Mouse (Mus musculus): Measurements from ENCODE around the gene Camk2n2. TPM values are rescaled to one million over a fixed set of nuclear protein-coding genes. Genes with fewer than 3 reads are reported as not detected.
A peak's percentile ranks its signal among the peaks of the same experiment; 100 is the strongest.

Camk2n2 gene
- polyA plus RNA-seq, 1 experiment from 2014 or later, result 35.8 TPM

GRCm38 (mm10) chr16:20629731-20630634 is 8.9 kb upstream of the Camk2n2 start, which contains the start of gene Ece2:
Gene Ece2 (plus strand): TSS chr16:20629828.
- H3K9me3 ChIP-seq, result no peaks in the 10 kb centered on the region

GRCm38 (mm10) chr16:20628871-20629391 is 7.8 kb upstream of the Camk2n2 start:
- WGBS, result 56% methylated on average over 11 of the region's 11 CpGs
- H3K27me3 ChIP-seq (replicated peaks), result peaks cover 6% of the 10 kb centered on the region; the same call in 1 of the 2 replicates
- H3K9me3 ChIP-seq, result no peaks in the 10 kb centered on the region
- H3K27ac ChIP-seq, result no peak overlapping the region
- H3K9ac ChIP-seq, result no peak overlapping the region
- no peak for ATAC-seq (replicated peaks)
- H3K4me3 ChIP-seq, result no peak overlapping the region
- 0 out of 2 replicates have a peak, but pooled peaks cover 8% of the 10 kb centered on the region for H3K36me3 ChIP-seq (replicated peaks)
- peaks cover 17% of the 10 kb centered on the region for H3K4me1 ChIP-seq
- H3K4me2 ChIP-seq, result peak overlapping the region; percentile 86; the same call in 1 of the 2 replicates

More at GRCm38 (mm10) chr16:20629731-20630634, 8.9 kb upstream of the Camk2n2 start, which contains the start of gene Ece2:
- ATAC-seq (replicated peaks), result peak; percentile 78
- Histone ChIP-seq H3K4me2 (peak within 1 kb of the TSS; percentile 86), H3K4me3 (peak within 1 kb of the TSS; percentile 80), H3K27ac (peak within 1 kb of the TSS; percentile 69), H3K4me1 (peaks cover 17% of the 10 kb centered on the region), H3K36me3 (replicated peaks) (0 out of 2 replicates have a peak, but pooled peaks cover 8% of the 10 kb centered on the region), H3K9ac (peak within 1 kb of the TSS; percentile 84), H3K27me3 (replicated peaks) (peaks cover 6% of the 10 kb centered on the region; the same call in 1 of the 2 replicates)
- 6% methylated on average over 53 of the region's 54 CpGs for WGBS

DNA sequence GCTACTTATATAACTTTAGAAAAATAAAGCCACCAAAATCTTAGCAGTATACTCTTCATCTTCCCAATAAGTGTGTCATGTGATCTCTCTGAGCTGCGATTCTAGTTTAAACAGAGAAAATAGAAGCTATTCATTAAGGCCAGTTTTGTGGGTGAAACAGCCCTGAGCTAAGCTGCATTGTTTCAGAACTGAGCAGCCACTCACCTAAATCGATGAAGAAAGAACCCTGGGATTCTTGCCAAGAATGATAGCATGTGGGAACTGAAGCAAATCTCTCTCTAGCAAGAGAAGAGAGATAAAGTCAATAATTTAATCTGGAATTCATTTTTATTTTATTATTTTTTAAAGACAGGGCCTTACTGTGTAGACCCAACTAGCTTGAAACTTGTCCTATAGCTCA is 2.1 kb upstream of the Camk2n2 start:
- H3K9me3 ChIP-seq, result no peaks in the 10 kb centered on the region
- ATAC-seq (replicated peaks), result no peak
- peaks cover 27% of the 10 kb centered on the region for H3K4me1 ChIP-seq
- no peaks in the 10 kb centered on the region; the same call in 1 of the 2 replicates for H3K36me3 ChIP-seq (replicated peaks)
- peak overlapping the region; percentile 93; the same call in 1 of the 2 replicates for H3K4me2 ChIP-seq
- no peak overlapping the region for H3K9ac ChIP-seq
- WGBS, result 37% methylated on average over 2 of the region's 2 CpGs
- 0 out of 2 replicates have a peak overlapping the region, but pooled peaks have one; percentile 93 for H3K27ac ChIP-seq
- H3K27me3 ChIP-seq (replicated peaks), result 0 out of 2 replicates have a peak, but pooled peaks cover under 1% of the 10 kb centered on the region
- no peak overlapping the region for H3K4me3 ChIP-seq

- H3K4me2 ChIP-seq, result peak overlapping the region; percentile 93
- peak overlapping the region; percentile 95 for H3K4me3 ChIP-seq
- ATAC-seq (replicated peaks), result peak; percentile 79
- no peaks in the 10 kb centered on the region; the same call in 1 of the 2 replicates for H3K36me3 ChIP-seq (replicated peaks)
- peak overlapping the region; percentile 93 for H3K27ac ChIP-seq
- H3K27me3 ChIP-seq (replicated peaks), result no peaks in the 10 kb centered on the region
- WGBS, result under 1% methylated on average over 36 of the region's 37 CpGs
- peak overlapping the region; percentile 87 for H3K9ac ChIP-seq
- no peaks in the 10 kb centered on the region for H3K9me3 ChIP-seq
- H3K4me1 ChIP-seq, result peaks cover 28% of the 10 kb centered on the region
Measured at GRCm38 (mm10) chr16:20621991-20622685, 1.1 kb upstream of the Camk2n2 start.

- peak; percentile 21 for ATAC-seq (replicated peaks)
- H3K36me3 ChIP-seq (replicated peaks), result peaks cover 3% of the 10 kb centered on the region; the same call in 1 of the 2 replicates
- under 1% methylated on average over 32 of the region's 32 CpGs for WGBS
- peak overlapping the region; percentile 93 for H3K4me2 ChIP-seq
- peaks cover 28% of the 10 kb centered on the region for H3K4me1 ChIP-seq
- H3K27ac ChIP-seq, result peak overlapping the region; percentile 93
- no peaks in the 10 kb centered on the region for H3K9me3 ChIP-seq
- H3K27me3 ChIP-seq (replicated peaks), result no peaks in the 10 kb centered on the region
- peak overlapping the region; percentile 95 for H3K4me3 ChIP-seq
- peak overlapping the region; percentile 87 for H3K9ac ChIP-seq
Measured at GRCm38 (mm10) chr16:20620751-20621190, 316 bp downstream of the Camk2n2 start.

DNA sequence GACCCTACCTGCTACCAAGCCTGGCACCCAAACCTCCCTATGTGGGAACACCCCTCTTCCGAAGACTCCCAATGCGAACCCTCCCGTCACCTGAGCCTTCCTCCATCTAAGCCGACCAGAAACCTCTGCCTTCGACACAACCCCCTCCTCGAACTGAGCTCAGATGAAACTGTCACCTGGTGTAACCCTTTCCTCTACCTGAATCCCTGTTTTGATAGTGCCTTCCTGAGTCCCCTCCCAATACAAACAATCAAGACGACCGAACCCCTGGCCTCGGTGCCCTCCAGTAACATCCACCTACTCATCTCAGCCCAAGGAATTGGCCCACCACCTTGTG is 720 bp downstream of the Camk2n2 start:
- Histone ChIP-seq H3K4me3 (peak overlapping the region; percentile 95), H3K27ac (peak overlapping the region; percentile 93), H3K4me2 (peak overlapping the region; percentile 93), H3K9ac (peak overlapping the region; percentile 87), H3K36me3 (replicated peaks) (peaks cover 3% of the 10 kb centered on the region; the same call in 1 of the 2 replicates), H3K9me3 (no peaks in the 10 kb centered on the region), H3K4me1 (peaks cover 28% of the 10 kb centered on the region), H3K27me3 (replicated peaks) (no peaks in the 10 kb centered on the region)
- peak; percentile 2 for ATAC-seq (replicated peaks)
- 0% methylated on average over 9 of the region's 9 CpGs for WGBS

- H3K4me3 ChIP-seq, result peak overlapping the region; percentile 95
Measured at GRCm38 (mm10) chr16:20619541-20620398, 1.3 kb downstream of the Camk2n2 start.

GRCm38 (mm10) chr16:20611357-20612227 is 9.5 kb downstream of the Camk2n2 start, which contains the start of the genes Eef1akmt4, Gm49333 and Alg3:
Gene Eef1akmt4 (plus strand): TSS chr16:20611593.
Gene Gm49333 (plus strand): TSS chr16:20611610.
Gene Alg3 (minus strand): TSS chr16:20611735.
- 2% methylated on average over 41 of the region's 41 CpGs for WGBS
- peak; percentile 95 for ATAC-seq (replicated peaks)
- Histone ChIP-seq H3K4me1 (peaks cover 29% of the 10 kb centered on the region), H3K36me3 (replicated peaks) (peaks cover 9% of the 10 kb centered on the region; the same call in 1 of the 2 replicates), H3K4me2 (peak within 1 kb of the TSS; percentile 91), H3K27me3 (replicated peaks) (no peaks in the 10 kb centered on the region), H3K27ac (peak within 1 kb of the TSS; percentile 85), H3K9ac (peak within 1 kb of the TSS; percentile 88), H3K4me3 (peak within 1 kb of the TSS; percentile 71), H3K9me3 (no peaks in the 10 kb centered on the region)

More at GRCm38 (mm10) chr16:20619541-20620398, 1.3 kb downstream of the Camk2n2 start:
- H3K9me3 ChIP-seq, result no peaks in the 10 kb centered on the region
- no peaks in the 10 kb centered on the region for H3K27me3 ChIP-seq (replicated peaks)
- H3K4me1 ChIP-seq, result peaks cover 28% of the 10 kb centered on the region
- ATAC-seq (replicated peaks), result peak; percentile 25
- peaks cover 3% of the 10 kb centered on the region; the same call in 1 of the 2 replicates for H3K36me3 ChIP-seq (replicated peaks)
- WGBS, result under 1% methylated on average over 75 of the region's 83 CpGs
- peak overlapping the region; percentile 93 for H3K4me2 ChIP-seq
- H3K9ac ChIP-seq, result peak overlapping the region; percentile 87
- peak overlapping the region; percentile 93 for H3K27ac ChIP-seq

DNA sequence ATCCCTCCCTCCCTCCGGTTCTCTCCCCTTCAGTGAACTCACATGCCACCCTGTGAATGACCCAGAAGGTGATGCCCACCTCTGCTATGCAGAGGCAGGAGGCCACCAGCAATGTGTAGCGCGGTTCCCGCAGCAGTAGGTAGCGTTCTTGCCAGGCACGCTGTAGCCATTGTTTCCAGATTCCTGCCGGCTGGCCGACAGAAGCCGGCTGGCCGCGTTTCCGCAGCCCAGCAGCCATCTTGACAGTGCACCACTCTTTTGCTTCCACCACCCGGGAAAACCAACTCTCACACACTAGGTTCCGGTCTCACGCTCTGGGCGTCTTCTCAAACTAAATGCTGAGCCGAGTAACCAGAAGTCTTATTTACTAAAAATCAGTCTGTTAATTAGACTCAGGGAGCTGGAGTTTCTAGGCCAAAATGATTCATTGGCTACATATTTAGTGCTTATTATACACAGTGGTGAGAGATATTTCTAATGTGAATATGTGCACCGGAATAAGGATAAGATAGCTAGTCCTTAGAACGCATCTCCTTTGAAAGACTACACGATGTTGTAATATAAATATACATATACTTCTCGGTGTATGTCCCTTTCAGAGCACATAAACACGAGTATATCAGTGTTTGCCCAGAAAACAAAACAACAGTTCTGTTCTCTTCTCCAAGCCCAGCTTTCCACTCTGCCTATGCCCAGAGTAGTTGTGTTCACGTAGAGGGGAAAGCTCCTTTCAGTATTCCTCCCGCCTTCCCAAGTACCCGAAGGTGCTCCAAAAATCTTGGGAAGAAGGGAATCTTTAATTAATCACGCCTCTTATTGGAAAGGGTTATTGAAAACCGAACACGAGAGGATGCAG is 10.4 kb downstream of the Camk2n2 start:
- H3K27me3 ChIP-seq (replicated peaks), result no peaks in the 10 kb centered on the region
- under 1% methylated on average over 28 of the region's 28 CpGs for WGBS
- peak overlapping the region; percentile 91 for H3K4me2 ChIP-seq
- H3K27ac ChIP-seq, result peak overlapping the region; percentile 85
- H3K9me3 ChIP-seq, result no peaks in the 10 kb centered on the region
- H3K36me3 ChIP-seq (replicated peaks), result peaks cover 16% of the 10 kb centered on the region
- peak; percentile 79 for ATAC-seq (replicated peaks)
- peaks cover 29% of the 10 kb centered on the region for H3K4me1 ChIP-seq
- H3K9ac ChIP-seq, result peak overlapping the region; percentile 88
- H3K4me3 ChIP-seq, result peak overlapping the region; percentile 71
